Mouse (Mus musculus) bone marrow, adult 2 months (tissue): Measurements from ENCODE around the gene Mylip.

Experiments used
- CTCF ChIP-seq: fragments of 200-500 bp; IDR thresholded peaks from 2 replicates; pipeline ENCODE4 v1.5.1; 2011; ENCODE audit warnings: low read length, control low read depth; ENCODE audit not compliant: control insufficient read depth, insufficient read depth
- POLR2A ChIP-seq: fragments of 200-500 bp; IDR thresholded peaks from 2 replicates; pipeline ENCODE4 v1.6.1; 2011; ENCODE audit warnings: low read depth, mild to moderate bottlenecking, control low read depth, low read length, borderline replicate concordance; ENCODE audit not compliant: control insufficient read depth

DNA sequence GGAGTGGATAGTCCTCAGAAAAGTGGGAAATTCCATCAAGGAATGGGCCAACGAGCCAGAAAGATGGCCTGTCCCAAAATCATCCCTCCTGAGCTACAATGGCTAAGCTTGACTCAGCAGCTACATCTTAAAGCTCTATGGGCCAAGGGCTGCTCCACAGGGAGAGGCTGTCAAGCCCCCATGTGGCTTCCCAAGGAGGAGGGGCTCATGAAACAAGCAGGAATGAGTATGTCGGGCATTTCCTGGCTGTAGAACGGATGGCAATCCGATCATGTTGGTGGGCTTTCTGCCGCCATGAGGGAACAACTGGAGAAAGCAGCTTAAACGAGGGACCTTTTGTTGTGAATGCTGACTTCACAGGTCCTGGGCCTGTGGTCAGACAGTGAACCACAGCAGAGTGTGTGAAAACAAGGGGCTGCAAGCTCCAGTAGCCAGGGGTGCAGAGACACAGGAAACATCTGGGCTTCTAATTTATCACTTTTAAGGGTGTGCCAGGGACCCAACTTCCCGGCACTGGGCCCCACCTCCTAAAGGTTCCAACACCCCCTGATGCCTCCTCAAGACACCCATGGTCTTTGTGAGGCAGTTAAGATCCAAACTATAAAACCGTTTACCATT lies 53.5 kb downstream of the Mylip start:
- TF ChIP-seq POLR2A = no peak
- no peak for TF ChIP-seq CTCF
